Mouse (Mus musculus): ENCODE data around the gene Fuz.

Gene Fuz

DNA sequence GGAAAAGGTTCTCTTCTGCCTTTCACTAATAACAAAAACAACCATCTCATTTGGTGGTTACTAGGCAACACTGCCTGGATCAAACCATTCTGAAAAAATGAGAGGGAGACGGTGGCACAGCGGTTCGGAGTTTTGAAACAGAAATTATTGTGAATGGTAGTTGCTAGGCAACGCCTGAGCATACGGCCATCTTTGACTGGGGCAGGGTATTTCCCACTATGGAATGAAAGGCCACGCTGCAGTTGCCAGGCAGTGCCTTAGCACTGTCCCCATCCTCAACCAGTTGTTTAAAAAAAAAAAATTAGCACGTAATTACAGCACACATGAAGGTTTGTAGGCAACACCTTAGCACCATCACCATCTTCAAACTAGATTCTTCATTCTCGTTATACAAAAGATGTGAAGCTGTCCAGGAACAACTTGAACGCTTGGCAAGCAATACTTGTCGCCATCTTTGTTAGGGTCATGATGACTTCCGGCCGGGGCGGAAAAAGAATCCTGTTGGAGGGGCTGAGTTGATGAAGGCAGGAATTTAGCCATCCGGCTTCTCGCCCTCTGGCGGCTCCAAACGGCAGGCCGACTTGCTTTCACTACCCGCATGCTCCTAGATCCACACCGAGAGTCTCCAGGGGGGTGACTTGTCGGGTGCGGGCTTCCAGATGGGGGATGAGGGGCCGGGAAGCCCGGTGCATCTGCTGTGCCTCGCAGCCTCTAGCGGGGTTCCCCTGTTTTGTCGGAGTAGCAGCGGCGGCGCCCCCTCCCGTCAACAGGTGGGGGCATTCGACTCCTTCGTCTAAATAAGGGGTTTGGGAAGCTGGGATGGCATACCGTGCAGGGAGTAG lies at the start of gene Fuz:
TSS of gene Fuz (plus strand) at position 487 of the 842 bp plus-strand sequence.
- DNase-seq (ENCODE audit: low spot score in 2 of 2) = peak; percentile 90 to 92

DNA sequence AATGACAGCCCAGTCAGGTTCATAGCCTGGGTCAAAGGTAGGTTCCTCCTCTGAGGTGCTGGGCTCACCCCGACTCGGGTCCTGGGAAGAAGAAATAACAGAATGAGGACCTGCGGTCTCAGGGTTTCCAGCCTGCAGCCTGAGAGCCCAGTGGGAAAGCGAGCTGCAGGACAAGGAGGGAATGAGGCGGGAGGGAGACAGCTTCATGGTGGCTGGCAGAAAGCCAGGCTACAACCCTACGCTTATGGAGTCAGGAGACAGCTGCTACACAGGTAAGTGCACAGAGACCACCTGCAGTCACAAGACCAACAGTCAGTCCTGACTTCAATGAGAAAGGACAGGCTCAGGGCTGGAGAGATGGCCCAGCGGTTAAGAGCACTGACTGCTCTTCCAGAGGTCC lies 49.1 kb upstream of the Fuz start:
- DNase-seq (ENCODE audit: low spot score in 2 of 2) = no peak

DNA sequence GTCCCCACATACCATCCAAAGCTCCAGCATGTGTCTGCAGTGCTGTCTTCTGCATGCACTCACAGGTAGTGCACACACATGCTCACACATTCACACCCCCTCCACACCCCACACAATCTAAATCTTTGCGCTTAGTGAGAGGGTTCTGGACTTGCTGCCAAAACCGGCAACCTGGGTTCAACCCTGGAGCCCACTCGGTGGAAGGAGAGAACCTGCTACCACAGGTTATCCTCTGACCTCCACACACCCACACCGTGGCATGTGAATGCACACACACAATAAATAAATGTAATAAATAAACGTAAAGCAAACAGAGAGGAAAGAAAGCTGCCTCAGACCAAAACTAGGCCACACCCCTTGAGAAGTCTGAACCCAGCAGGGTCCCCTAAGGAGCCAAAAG lies 48.1 kb upstream of the Fuz start:
- no peak for DNase-seq (ENCODE audit: low spot score in 2 of 2)

DNA sequence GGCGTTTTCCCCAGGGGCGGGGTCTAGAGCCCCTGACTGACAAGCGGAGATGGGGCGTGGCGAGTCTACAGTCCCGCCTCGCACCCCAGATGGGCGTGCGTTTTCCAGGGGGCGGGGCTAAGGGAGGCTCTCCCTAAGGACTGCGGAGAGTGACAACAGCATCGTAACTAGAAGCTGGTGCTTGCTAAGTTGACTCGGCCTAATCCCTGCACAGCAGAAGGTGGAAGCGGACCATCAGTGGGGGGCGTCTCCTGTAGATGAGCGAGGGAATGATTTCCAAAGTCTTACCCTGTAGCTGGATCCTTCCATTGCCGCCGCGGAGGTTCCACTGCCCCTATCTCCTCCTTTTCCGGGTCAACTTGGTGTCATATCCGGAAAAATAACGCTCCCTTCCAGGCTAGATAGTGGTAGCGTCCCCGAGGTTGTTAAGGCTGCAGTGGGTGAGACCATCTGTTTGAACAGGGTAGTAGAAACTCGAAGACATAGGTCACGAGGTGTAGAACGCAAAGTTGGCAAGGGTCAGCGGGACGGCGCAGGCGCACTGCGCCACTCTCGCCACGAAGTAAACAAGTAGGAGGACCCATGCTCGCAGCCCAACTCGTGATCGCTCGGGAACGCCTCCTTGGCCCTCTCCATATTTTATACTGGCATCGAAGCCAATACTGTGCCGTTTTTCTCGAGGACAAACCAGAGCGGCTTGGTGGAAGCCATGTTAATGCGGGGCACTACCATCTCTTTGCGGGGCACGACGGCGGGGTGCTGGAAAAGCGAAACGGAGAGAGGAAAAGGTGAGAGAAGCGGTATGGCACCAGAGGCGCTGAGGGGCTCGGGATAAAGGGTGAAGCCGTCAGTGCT lies 47.1 kb upstream of the Fuz start, which contains the start of the genes Akt1s1 and Tbc1d17:
TSS of gene Akt1s1 (plus strand) at position 431 of the 855 bp plus-strand sequence.
TSS of gene Tbc1d17 (minus strand) at position 519 of the 855 bp plus-strand sequence.
- peak; percentile 99 to 100 for DNase-seq (ENCODE audit: low spot score in 2 of 2)

DNA sequence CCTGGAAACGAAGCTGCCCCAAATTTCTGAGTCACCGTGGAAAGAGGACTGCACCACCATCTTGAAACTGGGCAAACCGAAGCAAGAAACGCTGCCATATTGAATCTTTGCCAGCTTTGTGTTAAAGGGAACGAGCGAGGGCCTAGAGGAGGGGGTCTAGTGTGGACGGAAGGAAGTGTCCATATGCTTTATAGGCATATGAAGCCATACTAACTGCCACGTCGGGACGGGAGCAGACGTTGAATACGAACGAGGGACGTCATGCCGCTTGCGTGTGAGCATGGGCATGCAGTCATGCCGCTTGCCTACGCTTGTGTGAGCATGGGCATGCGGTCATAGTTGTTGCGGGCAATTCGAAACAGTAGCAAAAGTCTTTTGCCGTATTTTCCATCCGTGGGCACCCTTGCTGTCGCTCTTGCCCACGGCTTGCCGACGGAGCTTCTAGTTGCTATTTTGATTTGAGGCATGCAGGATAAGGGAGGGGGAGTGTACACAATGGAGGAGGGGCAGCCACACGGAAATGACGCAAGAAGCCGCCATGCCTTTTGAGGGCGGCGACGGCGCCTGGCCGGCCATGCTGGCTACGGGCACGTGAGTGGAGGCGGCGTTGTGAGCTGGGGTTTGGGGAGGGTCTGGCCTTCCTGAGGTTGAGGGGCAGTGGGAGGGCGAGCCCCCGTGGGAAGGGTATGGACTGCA lies 46.3 kb upstream of the Fuz start:
- DNase-seq (ENCODE audit: low spot score in 2 of 2) = peak; percentile 89 to 90

DNA sequence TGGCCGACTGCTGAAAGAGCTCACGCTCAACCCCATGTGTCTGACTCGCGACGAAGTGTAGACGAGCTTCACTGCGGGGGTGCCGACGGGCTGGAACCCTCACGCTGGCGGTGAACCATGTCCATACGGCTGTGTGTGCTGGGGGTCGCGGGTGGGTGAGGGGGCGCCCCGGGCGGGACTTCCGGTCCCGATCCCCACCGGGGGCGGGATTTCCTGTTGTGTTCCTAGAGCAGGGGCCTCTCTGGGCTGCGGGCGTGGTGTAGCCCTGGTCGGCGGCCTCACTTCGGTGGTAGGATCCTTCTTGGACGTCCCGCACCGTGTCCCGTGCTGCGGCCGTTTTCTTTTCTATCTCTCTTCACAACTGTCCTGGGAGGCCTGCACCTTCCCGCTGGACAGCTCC lies 45.7 kb upstream of the Fuz start:
- peak in 1 of 2 experiments; percentile 82 for DNase-seq (ENCODE audit: low spot score in 2 of 2)

DNA sequence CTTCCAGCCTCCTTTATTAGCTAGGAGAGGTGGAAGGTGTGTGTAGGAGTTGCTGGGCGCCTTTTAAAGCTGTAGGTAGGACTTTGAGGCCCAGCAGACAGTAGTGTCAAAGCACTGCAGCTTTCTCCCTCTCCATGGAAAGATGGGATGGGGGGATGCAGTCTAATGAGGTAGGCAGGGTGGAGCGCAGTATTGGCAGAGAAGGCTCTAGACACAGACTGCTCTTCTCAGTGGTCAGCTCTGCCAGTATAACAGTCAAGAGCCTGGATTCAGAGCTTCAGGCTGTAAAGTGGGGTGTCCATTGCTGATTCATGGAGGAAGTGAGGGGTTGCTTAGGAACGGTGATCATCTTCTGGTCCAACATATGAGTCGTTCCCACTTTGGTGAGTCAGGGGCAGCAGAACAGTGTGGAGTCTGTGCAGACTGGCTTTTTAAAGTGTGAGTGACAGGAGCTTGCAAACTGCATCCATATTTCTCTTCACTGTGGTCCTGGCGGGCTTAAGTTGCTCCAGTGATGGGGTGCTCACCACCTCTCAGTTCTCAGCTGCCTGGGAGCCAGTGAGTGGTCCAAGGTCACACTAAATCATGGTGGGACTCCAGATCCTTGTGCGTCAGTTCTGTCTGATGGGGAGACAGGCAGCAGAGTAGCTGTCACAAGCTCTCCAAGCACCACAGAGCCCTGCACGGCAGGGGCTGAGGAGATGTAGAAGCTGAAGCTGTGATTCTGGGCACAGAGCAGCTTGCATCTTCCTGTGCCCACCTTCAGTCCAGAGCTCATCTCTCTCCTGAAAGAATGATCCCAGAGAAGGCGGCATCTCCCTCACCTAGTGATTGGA lies 44.9 kb upstream of the Fuz start:
- no peak for DNase-seq (ENCODE audit: low spot score in 2 of 2)

DNA sequence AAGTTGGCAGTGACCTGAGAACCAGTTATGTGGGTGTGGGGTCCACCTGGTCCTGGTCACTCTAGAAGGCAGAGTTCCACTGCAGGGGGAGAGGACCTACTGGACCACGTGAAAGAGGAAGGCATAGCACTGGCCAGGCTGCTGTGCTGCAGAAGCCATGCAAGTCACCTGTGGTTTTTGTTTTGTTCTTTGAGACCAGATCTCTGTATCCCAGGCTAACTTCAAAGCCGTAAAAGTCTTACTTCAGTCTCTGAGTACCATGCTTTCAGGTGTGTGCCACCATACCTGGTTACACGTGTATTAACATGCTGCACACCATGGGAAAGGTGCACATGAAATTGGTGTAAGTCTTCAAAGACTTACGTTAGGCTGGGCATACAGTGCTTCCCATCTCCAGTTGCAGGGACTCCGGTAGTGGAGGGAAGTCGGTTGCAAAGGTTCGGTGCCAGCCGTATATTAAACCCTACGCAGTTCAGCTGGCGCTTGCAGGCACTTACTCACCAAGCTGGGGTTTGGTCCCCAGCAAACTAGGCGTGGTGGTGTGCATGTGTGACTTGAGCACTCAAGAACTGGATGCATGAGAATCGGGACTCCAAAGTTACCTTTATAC lies 44.1 kb upstream of the Fuz start:
- no peak for DNase-seq (ENCODE audit: low spot score in 2 of 2)

DNA sequence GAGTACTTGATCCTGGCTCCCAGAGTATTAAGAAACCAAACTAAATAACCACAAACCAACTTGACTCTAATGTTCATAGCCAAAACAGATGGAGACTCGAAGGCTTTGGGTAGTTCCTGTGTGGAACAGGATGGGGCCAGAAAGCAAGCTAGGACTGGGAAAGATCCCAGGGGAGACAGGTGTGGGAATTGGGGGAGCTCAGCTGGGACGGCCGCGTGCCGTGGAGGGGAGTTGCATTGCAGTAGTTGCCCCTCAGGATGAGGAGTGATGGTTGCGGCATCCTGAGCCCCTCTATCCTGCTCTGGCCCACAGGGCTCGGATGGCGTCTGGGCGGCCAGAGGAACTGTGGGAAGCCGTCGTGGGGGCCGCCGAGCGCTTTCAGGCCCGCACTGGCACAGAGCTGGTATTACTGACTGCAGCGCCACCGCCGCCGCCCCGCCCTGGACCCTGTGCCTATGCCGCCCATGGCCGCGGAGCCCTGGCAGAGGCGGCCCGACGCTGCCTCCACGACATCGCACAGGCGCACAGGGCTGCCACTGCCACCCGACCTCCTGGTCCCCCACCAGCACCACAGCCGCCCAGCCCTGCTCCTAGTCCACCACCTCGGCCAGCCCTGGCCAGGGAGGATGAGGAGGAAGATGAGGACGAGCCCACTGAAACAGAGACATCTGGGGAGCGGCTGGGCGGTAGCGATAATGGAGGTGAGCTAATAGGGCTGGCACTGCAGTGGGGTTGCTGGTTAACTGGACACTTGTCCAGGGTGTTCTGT lies 43.4 kb upstream of the Fuz start:
- no peak for DNase-seq (ENCODE audit: low spot score in 2 of 2)

DNA sequence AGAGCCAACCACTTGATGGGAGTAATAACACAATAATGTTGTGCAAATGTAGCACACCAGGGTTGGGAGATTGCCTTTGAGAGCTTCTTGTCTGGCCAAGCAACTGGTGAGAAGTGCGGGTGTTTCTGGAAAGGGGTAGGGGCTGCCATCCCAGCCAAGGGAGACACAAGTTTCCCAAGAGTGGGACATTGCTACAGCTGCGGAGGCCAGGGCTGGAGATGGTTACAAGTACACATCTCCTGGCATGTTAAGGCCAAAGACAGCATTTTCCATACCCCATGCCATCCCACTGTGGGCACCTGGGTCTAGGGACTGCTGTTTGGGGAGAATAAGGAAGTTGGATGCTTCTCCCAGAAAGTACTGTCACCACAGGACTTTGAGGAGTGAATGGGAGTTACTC lies 42.8 kb upstream of the Fuz start:
- no peak for DNase-seq (ENCODE audit: low spot score in 2 of 2)

DNA sequence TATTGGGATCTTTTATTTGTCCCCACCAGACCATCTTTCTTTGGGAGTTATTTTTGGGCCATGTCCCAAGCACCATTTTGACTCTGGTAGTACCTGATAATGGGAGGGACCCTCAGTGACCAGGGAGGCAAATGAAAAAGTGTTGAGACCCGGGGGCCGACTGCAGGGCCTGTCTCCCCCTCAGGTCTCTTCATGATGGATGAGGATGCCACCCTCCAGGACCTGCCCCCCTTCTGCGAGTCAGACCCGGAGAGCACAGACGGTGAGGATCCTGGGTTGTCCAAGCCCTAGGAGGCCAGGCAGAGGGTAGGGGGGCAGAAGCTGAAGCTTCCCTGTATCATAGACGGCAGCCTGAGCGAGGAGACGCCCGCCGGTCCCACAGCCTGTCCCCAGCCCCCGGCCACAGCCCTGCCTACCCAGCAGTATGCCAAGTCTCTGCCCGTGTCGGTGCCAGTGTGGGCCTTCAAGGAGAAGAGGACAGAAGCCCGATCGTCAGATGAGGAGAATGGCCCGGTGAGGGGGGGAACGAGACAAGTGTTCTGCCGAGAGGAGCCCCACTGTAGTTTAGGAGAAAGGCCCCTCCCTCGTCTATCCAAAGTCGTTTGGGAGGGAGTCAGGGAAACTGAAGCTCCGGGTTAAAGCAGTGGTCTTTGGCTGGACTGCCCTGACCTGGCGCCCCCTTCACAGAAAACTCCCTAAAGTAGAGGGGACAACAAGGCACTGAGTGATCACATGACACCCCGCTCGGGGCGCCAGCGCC lies 42.1 kb upstream of the Fuz start:
- DNase-seq (ENCODE audit: low spot score in 2 of 2) = no peak

DNA sequence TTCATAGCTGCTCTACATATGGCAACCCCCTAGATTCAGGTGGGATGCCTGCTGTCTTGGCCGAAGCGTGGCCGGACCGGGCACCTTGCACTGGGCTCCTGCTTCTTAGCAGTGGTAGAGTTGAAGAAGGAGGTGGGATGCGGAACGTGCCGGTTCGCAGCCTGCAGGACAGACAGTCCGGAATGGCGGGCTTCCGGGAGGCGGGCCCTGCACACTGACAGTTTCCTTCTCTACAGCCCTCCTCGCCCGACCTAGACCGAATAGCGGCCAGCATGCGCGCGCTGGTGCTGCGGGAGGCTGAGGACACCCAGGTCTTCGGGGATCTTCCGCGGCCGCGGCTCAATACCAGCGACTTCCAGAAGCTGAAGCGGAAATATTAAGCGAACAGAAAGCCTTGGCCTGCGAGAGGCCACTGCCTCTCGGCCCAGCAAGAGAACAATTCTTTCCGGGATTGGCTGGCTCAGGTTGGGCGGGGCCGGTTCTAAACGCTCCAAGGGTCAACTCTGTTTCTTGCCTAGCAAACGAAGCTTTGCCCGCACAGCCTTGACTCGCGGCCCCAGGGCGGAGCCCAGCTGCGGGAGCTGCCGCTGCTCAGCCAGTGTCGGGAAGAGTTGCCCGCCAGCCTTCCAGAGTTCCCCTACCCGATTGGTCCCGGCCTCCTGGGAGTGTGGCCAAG lies 41.4 kb upstream of the Fuz start:
- DNase-seq (ENCODE audit: low spot score in 2 of 2) = peak in 1 of 2 experiments; percentile 71

DNA sequence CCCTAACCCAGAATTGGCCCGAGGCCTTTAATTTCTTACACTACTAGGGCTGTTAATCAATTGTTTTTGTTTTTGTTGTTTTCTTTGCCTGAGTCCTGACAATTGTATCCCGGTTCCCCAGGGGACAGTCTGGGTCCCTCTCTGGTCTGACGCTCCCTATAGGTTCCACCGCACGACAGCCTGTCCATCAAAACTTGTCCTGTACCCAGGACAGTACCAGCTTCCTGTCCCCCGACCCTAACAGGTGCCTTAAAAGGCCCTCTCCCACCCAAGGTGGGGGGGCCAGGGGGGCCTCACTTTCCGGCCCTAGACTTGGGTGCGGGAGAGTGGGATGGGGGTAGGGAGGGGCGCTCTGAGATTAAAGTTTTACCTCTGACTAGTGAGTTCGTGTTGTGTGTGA lies 40.8 kb upstream of the Fuz start:
- no peak for DNase-seq (ENCODE audit: low spot score in 2 of 2)

DNA sequence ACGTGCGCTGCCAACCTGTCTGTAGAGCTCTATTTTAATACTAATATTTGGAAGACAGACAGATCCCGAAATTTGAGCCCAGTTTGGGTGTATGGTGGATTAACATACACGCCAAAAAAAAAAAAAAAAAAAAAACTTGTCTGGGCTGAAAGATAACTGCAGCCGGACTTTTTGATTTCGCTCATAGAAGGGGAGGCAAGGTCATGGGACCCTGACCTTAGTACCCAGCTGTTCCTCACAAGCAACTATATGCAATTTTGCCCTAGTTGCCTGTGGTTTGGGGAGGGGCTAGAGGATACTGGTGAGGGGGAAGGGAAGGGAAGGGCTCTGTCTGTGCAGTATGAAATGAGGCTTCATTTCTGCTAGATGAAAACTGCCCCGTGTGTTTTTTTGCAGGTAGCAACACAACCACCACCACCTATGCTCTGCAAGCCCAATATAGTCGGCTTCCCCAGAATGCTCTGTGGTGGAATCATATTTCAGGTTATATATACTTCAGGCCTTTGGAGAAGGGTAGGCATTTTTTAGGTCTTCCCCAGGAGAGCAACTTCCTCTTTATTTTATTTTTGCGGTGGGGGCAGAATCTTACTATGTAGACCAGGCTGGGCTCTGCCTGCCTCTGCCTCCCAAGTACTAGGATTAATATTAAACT lies 39.5 kb upstream of the Fuz start:
- DNase-seq (ENCODE audit: low spot score in 2 of 2) = no peak

DNA sequence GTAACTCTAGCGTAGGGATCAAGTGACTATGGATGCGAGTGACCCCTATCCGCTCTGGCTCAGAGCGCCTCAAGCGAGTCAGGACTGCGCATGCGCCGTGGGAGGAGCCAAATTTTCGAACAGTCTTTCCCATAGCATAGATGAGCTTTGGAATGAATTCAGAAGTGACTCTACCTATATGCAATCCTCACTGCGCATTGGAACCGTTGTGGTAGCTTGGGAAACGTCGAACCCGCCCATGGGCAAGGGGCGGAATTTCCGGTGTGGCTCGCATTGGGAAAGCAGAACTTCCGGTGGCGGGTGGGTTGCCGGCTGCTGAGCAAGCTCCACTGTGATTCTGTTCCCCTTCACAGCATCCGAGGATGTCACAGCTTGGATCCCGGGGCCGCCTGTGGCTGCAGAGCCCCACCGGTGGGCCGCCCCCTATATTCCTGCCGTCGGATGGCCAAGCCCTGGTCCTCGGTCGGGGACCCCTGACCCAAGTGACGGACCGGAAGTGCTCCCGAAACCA lies 38.8 kb upstream of the Fuz start, which contains the start of gene Pnkp:
TSS of gene Pnkp (plus strand) at position 98 of the 511 bp plus-strand sequence.
- DNase-seq (ENCODE audit: low spot score in 2 of 2) = peak; percentile 90 to 91

DNA sequence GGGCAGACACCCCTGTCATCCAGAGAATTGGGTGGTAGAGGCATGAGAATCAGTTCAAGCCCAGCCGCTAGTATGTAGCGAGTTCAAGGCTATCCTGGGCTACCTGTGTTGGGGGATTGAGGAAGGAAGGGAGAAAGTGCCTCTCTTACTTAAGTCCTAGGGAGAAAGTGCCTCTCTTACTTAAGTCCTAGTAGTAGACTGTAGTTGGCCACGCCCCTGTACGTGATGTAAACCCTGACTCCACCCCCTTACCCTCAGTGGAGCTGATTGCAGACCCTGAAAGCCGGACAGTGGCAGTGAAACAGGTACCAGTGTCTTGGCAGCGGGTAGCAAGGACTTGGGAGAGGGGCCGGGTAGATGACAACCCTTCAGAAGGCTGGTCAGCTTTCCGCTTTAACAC lies 38.0 kb upstream of the Fuz start:
- DNase-seq (ENCODE audit: low spot score in 2 of 2) = no peak

DNA sequence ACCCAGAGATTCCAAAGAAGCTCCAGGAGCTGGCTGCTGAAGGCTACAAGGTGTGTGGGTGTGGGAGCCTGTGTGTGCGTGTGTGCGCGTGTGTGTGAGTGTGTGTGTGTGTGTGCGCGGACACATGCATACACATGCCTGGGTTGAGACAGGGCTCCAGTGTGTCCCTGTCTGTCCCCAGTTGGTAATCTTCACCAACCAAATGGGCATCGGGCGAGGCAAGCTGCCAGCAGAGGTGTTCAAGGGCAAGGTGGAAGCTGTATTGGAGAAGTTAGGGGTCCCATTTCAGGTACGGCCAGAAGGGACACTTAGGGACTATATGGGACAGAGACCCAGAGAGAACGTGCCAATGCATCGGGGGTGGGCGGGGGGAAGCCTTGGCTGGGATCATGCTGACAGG lies 36.0 kb upstream of the Fuz start:
- no peak for DNase-seq (ENCODE audit: low spot score in 2 of 2)

All from frontal cortex, postnatal 10 days (tissue).